Mouse (Mus musculus) midbrain, embryonic 11.5 days (tissue): ENCODE measurements at regions not wholly inside any gene's neighbourhood (a gene's known extent, or its start where the extent isn't known, plus 50 kb on each side); places are given as distances from the start of the nearest gene placed in this dataset.

Source experiments
- ATAC-seq: fragments of 200-750 bp; cut with Nextera tagmentation; 2 replicates; pipeline ENCODE4 v1.8.0; 2017; ENCODE audit warnings: moderate TSS enrichment, moderate library complexity; ENCODE audit not compliant: low FRiP score
- DNase-seq: peaks from one replicate; pipeline ENCODE4 v3.0.0; 2015; ENCODE audit warnings: low spot score; ENCODE audit errors: missing footprints
- H3K27ac ChIP-seq: fragments of 300-500 bp; sonication (generic); 2 replicates; pipeline ENCODE4 v1.5.1; 2014; ENCODE audit warnings: low read depth, low read length
- H3K27me3 ChIP-seq: fragments of 300-500 bp; sonication (generic); 2 replicates; pipeline ENCODE4 v1.6.1; 2014; ENCODE audit warnings: mild to moderate bottlenecking, low read length, moderate library complexity, mixed read lengths; ENCODE audit not compliant: control insufficient read depth, insufficient read depth
- H3K36me3 ChIP-seq: fragments of 300-500 bp; sonication (generic); 2 replicates; pipeline ENCODE4 v1.6.1; 2014; ENCODE audit warnings: mild to moderate bottlenecking, low read length, moderate library complexity, mixed read lengths; ENCODE audit not compliant: control insufficient read depth, insufficient read depth
- H3K4me1 ChIP-seq: fragments of 300-500 bp; sonication (generic); 2 replicates; pipeline ENCODE4 v1.6.1; 2014; ENCODE audit warnings: low read length; ENCODE audit not compliant: control insufficient read depth, insufficient read depth
- H3K4me2 ChIP-seq: fragments of 300-500 bp; sonication (generic); 2 replicates; pipeline ENCODE4 v1.6.1; 2014; ENCODE audit warnings: mild to moderate bottlenecking, moderate library complexity
- H3K4me3 ChIP-seq: fragments of 300-500 bp; sonication (generic); 2 replicates; pipeline ENCODE4 v1.5.1; 2014; ENCODE audit warnings: low read depth, low read length
- H3K9ac ChIP-seq: fragments of 300-500 bp; sonication (generic); 2 replicates; pipeline ENCODE4 v1.6.1; 2014; ENCODE audit warnings: low read length
- H3K9me3 ChIP-seq: fragments of 300-500 bp; sonication (generic); 2 replicates; pipeline ENCODE4 v1.6.1; 2016; ENCODE audit warnings: low read length; ENCODE audit not compliant: control insufficient read depth
- WGBS: fragments of 180-500 bp; shearing (Covaris S2); extraction: QIAGEN DNeasy Blood & Tissue Kit; methylation state at CpG from one replicate; pipeline ENCODE4 v1.1.7; 2014; 5-methylcytosine and 5-hydroxymethylcytosine counted together

- Histone ChIP-seq H3K4me1 (no peaks in the 10 kb centered on the region), H3K27me3 (no peaks in the 10 kb centered on the region), H3K4me2 (no peak overlapping the region), H3K4me3 (no peak overlapping the region), H3K27ac (no peak overlapping the region), H3K9ac (no peak overlapping the region), H3K36me3 (no peaks in the 10 kb centered on the region), H3K9me3 (no peaks in the 10 kb centered on the region)
- WGBS = 88% methylated on average over 2 of the region's 2 CpGs
- no peak for DNase-seq
- ATAC-seq = no peak
Measured at GRCm38 (mm10) chr17:75916590-75916989, 364.8 kb upstream of the Fam98a start.

DNA sequence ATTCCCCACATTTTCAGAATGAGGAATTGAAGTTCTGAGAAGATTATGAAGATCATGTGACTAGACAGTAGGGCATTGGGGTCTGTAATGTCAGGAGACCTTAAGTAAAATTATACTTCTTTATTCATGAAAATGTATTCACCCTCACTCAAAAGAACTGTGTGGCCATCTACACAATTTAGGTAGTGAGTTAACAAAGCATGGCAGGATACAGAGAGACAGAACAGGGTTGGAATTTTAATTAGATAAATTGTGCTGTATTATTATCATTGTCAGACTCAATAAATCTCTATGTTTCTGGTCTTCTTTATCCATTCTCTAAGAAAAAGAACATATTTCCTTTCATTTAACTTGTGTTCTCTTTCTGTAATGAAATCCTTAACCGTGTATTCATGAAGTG, 363.5 kb upstream of the Fam98a start:
- no peaks in the 10 kb centered on the region for H3K27me3 ChIP-seq
- no peaks in the 10 kb centered on the region for H3K9me3 ChIP-seq
- no peak overlapping the region for H3K9ac ChIP-seq
- no peak overlapping the region for H3K4me2 ChIP-seq
- no peak overlapping the region for H3K27ac ChIP-seq
- no peaks in the 10 kb centered on the region for H3K4me1 ChIP-seq
- no peak overlapping the region for H3K4me3 ChIP-seq
- DNase-seq (no peak), ATAC-seq (no peak)
- whole genome bisulfite sequencing = 89% methylated on average over 1 of the region's 1 CpGs
- H3K36me3 ChIP-seq = no peaks in the 10 kb centered on the region

DNA sequence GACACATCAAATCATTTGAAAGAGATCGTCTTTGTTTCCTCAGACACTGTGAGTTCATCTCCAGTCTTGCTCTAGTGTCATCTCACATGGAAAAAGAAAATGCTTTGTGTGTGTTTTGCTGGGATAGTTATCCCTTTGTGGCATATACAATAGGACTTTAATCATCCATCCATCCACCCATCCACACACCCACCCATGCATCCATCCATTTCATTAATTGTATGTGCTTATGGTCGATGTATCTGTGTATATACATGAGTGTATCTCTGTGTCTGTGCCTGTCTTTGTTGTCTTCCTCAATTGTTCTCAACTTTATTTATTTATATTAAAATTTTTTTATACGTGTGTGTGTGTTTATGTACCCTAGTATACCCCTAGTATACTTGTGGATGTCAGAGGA, 355.3 kb upstream of the Fam98a start:
- no peak overlapping the region for H3K4me2 ChIP-seq
- DNase-seq = no peak
- H3K36me3 ChIP-seq = no peaks in the 10 kb centered on the region
- no peaks in the 10 kb centered on the region for H3K4me1 ChIP-seq
- no peak overlapping the region for H3K9ac ChIP-seq
- H3K4me3 ChIP-seq = no peak overlapping the region
- no peak overlapping the region for H3K27ac ChIP-seq
- no peaks in the 10 kb centered on the region for H3K9me3 ChIP-seq
- WGBS = 83% methylated on average over 3 of the region's 3 CpGs
- peak; percentile 33; the same call in 1 of the 2 replicates for ATAC-seq
- H3K27me3 ChIP-seq = no peaks in the 10 kb centered on the region

- Histone ChIP-seq H3K4me2 (no peak overlapping the region), H3K4me3 (no peak overlapping the region), H3K9me3 (no peaks in the 10 kb centered on the region), H3K4me1 (no peaks in the 10 kb centered on the region), H3K27ac (no peak overlapping the region), H3K9ac (no peak overlapping the region), H3K27me3 (no peaks in the 10 kb centered on the region), H3K36me3 (no peaks in the 10 kb centered on the region)
- ATAC-seq (peak; percentile 50; the same call in 1 of the 2 replicates), DNase-seq (no peak)
- 64% methylated on average over 3 of the region's 3 CpGs for WGBS
Measured at GRCm38 (mm10) chr17:75906643-75907042, 354.9 kb upstream of the Fam98a start.

- no peaks in the 10 kb centered on the region for H3K9me3 ChIP-seq
- no peaks in the 10 kb centered on the region for H3K36me3 ChIP-seq
- H3K27ac ChIP-seq = no peak overlapping the region
- WGBS = 84% methylated on average over 6 of the region's 6 CpGs
- H3K9ac ChIP-seq = no peak overlapping the region
- no peak overlapping the region for H3K4me2 ChIP-seq
- no peak for ATAC-seq
- H3K27me3 ChIP-seq = no peaks in the 10 kb centered on the region
- DNase-seq = no peak
- no peaks in the 10 kb centered on the region for H3K4me1 ChIP-seq
- H3K4me3 ChIP-seq = no peak overlapping the region
Measured at GRCm38 (mm10) chr17:75895436-75895835, 343.7 kb upstream of the Fam98a start.

- no peaks in the 10 kb centered on the region for H3K9me3 ChIP-seq
- ATAC-seq = no peak
- H3K4me2 ChIP-seq = no peak overlapping the region
- no peak overlapping the region for H3K9ac ChIP-seq
- H3K4me3 ChIP-seq = no peak overlapping the region
- H3K36me3 ChIP-seq = no peaks in the 10 kb centered on the region
- no peaks in the 10 kb centered on the region for H3K4me1 ChIP-seq
- 86% methylated on average over 4 of the region's 4 CpGs for WGBS
- H3K27ac ChIP-seq = no peak overlapping the region
- no peak for DNase-seq
- H3K27me3 ChIP-seq = no peaks in the 10 kb centered on the region
Measured at GRCm38 (mm10) chr17:75894934-75895333, 343.2 kb upstream of the Fam98a start.

GRCm38 (mm10) chr17:75893559-75893958, 341.8 kb upstream of the Fam98a start:
- no peaks in the 10 kb centered on the region for H3K36me3 ChIP-seq
- DNase-seq (no peak), ATAC-seq (no peak)
- H3K9me3 ChIP-seq = no peaks in the 10 kb centered on the region
- no peak overlapping the region for H3K27ac ChIP-seq
- no peak overlapping the region for H3K4me3 ChIP-seq
- H3K4me2 ChIP-seq = no peak overlapping the region
- no peaks in the 10 kb centered on the region for H3K4me1 ChIP-seq
- no peaks in the 10 kb centered on the region for H3K27me3 ChIP-seq
- no peak overlapping the region for H3K9ac ChIP-seq
- 55% methylated on average over 1 of the region's 1 CpGs for WGBS

GRCm38 (mm10) chr17:75892156-75892555, 340.4 kb upstream of the Fam98a start:
- no peaks in the 10 kb centered on the region for H3K36me3 ChIP-seq
- WGBS = 90% methylated on average over 4 of the region's 4 CpGs
- no peak overlapping the region for H3K27ac ChIP-seq
- no peak for DNase-seq
- no peaks in the 10 kb centered on the region for H3K4me1 ChIP-seq
- no peak overlapping the region for H3K4me3 ChIP-seq
- no peak overlapping the region for H3K4me2 ChIP-seq
- H3K9me3 ChIP-seq = no peaks in the 10 kb centered on the region
- H3K9ac ChIP-seq = no peak overlapping the region
- H3K27me3 ChIP-seq = no peaks in the 10 kb centered on the region
- ATAC-seq = no peak

GRCm38 (mm10) chr17:75891564-75891963, 339.8 kb upstream of the Fam98a start:
- no peak for DNase-seq
- no peak overlapping the region for H3K4me3 ChIP-seq
- H3K9me3 ChIP-seq = no peaks in the 10 kb centered on the region
- no peak overlapping the region for H3K9ac ChIP-seq
- 93% methylated on average over 4 of the region's 4 CpGs for WGBS
- H3K4me2 ChIP-seq = no peak overlapping the region
- no peak for ATAC-seq
- no peaks in the 10 kb centered on the region for H3K36me3 ChIP-seq
- no peaks in the 10 kb centered on the region for H3K4me1 ChIP-seq
- H3K27ac ChIP-seq = no peak overlapping the region
- H3K27me3 ChIP-seq = no peaks in the 10 kb centered on the region

GRCm38 (mm10) chr17:75877848-75878247, 326.1 kb upstream of the Fam98a start:
- no peak overlapping the region for H3K27ac ChIP-seq
- H3K4me3 ChIP-seq = no peak overlapping the region
- H3K9me3 ChIP-seq = no peaks in the 10 kb centered on the region
- peak; percentile 72 for DNase-seq
- WGBS = 36% methylated on average over 1 of the region's 1 CpGs
- peak; percentile 64; the same call in 1 of the 2 replicates for ATAC-seq
- H3K4me1 ChIP-seq = no peaks in the 10 kb centered on the region
- no peak overlapping the region for H3K4me2 ChIP-seq
- H3K27me3 ChIP-seq = no peaks in the 10 kb centered on the region
- H3K9ac ChIP-seq = no peak overlapping the region
- H3K36me3 ChIP-seq = no peaks in the 10 kb centered on the region
